Mouse (Mus musculus) small intestine, adult 2 months (tissue): Measurements from ENCODE around the gene Tdrd3. TPM values are rescaled to one million over a fixed set of nuclear protein-coding genes. Genes with fewer than 3 reads are reported as not detected.

ENCODE experiments used
- H3K27ac ChIP-seq: fragments of 200-500 bp; 2 replicates; pipeline ENCODE4 v1.5.1; 2012; ENCODE audit warnings: low read depth, low read length, control low read depth, inconsistent platforms; ENCODE audit not compliant: insufficient read depth
- H3K27me3 ChIP-seq: fragments of 200-500 bp; 2 replicates; pipeline ENCODE4 v1.6.1; 2012; ENCODE audit warnings: mild to moderate bottlenecking, moderate library complexity, low read length, inconsistent platforms; ENCODE audit not compliant: control insufficient read depth, insufficient read depth
- H3K36me3 ChIP-seq: fragments of 200-500 bp; 2 replicates; pipeline ENCODE4 v1.6.1; 2012; ENCODE audit warnings: mild to moderate bottlenecking, low read length, control low read depth, inconsistent platforms; ENCODE audit not compliant: control insufficient read depth, insufficient read depth
- H3K4me1 ChIP-seq: fragments of 200-500 bp; 2 replicates; pipeline ENCODE4 v1.6.1; 2012; ENCODE audit warnings: low read length, inconsistent platforms, mixed read lengths; ENCODE audit not compliant: control insufficient read depth, insufficient read depth, insufficient read length
- H3K4me3 ChIP-seq: fragments of 200-500 bp; 2 replicates; pipeline ENCODE4 v1.5.1; 2012; ENCODE audit warnings: low read depth, mild to moderate bottlenecking, control low read depth, inconsistent platforms, low read length, moderate library complexity
- CTCF ChIP-seq: fragments of 200-500 bp; IDR thresholded peaks from 2 replicates; pipeline ENCODE4 v1.5.1; 2012; ENCODE audit warnings: low read depth, mild to moderate bottlenecking, control low read depth, inconsistent platforms, low read length, moderate library complexity, mixed read lengths; ENCODE audit not compliant: insufficient replicate concordance, insufficient read length; ENCODE audit errors: extremely low read depth
- POLR2A ChIP-seq: fragments of 200-500 bp; IDR thresholded peaks from 2 replicates; pipeline ENCODE4 v1.6.1; 2012; ENCODE audit warnings: low read depth, mild to moderate bottlenecking, control low read depth, inconsistent platforms, low read length, moderate library complexity
- WGBS: fragments of 180-500 bp; shearing (Covaris S2); methylation state at CpG from one replicate; pipeline ENCODE4 v1.1.7; 2018; 5-methylcytosine and 5-hydroxymethylcytosine counted together
- polyA plus RNA-seq: library from polyadenylated mRNA; depleted of rRNA; stranded (reverse); fragments of >200 nt; gene quantifications from 2 replicates; pipeline ENCODE4 v1.2.3, GENCODE M21; 2012

Gene Tdrd3
- polyA plus RNA-seq, 1 experiment: 0.53 TPM

GRCm38 (mm10) chr14:87517381-87517780, 100.9 kb downstream of the Tdrd3 start:
- no peak overlapping the region for H3K4me3 ChIP-seq
- 0 out of 2 replicates have a peak, but pooled peaks cover 6% of the 10 kb centered on the region for H3K36me3 ChIP-seq
- H3K27ac ChIP-seq: no peak overlapping the region
- no peaks in the 10 kb centered on the region for H3K4me1 ChIP-seq
- TF ChIP-seq POLR2A: no peak
- no peak for TF ChIP-seq CTCF
- H3K27me3 ChIP-seq: no peaks in the 10 kb centered on the region
- 92% methylated on average over 4 of the region's 4 CpGs for WGBS

- TF ChIP-seq POLR2A (no peak), CTCF (no peak)
- Histone ChIP-seq H3K4me3 (no peak overlapping the region), H3K27me3 (no peaks in the 10 kb centered on the region), H3K4me1 (no peaks in the 10 kb centered on the region), H3K27ac (no peak overlapping the region), H3K36me3 (no peaks in the 10 kb centered on the region)
- WGBS: 94% methylated on average over 8 of the region's 8 CpGs
Observed at GRCm38 (mm10) chr14:87531847-87532246, 115.4 kb downstream of the Tdrd3 start.

GRCm38 (mm10) chr14:87537127-87537819, 120.8 kb downstream of the Tdrd3 start:
- H3K4me1 ChIP-seq: no peaks in the 10 kb centered on the region
- TF ChIP-seq POLR2A (no peak), CTCF (no peak)
- H3K27ac ChIP-seq: no peak overlapping the region
- H3K36me3 ChIP-seq: peaks cover 3% of the 10 kb centered on the region; the same call in 1 of the 2 replicates
- no peaks in the 10 kb centered on the region for H3K27me3 ChIP-seq
- WGBS: 89% methylated on average over 4 of the region's 4 CpGs
- H3K4me3 ChIP-seq: no peak overlapping the region

- Histone ChIP-seq H3K4me3 (no peak overlapping the region), H3K27me3 (no peaks in the 10 kb centered on the region), H3K4me1 (no peaks in the 10 kb centered on the region), H3K36me3 (0 out of 2 replicates have a peak, but pooled peaks cover 3% of the 10 kb centered on the region), H3K27ac (no peak overlapping the region)
- WGBS: 78% methylated on average over 6 of the region's 6 CpGs
- TF ChIP-seq POLR2A (no peak), CTCF (no peak)
Observed at GRCm38 (mm10) chr14:87549986-87550385, 133.5 kb downstream of the Tdrd3 start.

- Histone ChIP-seq H3K4me3 (no peak overlapping the region), H3K27me3 (no peaks in the 10 kb centered on the region), H3K36me3 (no peaks in the 10 kb centered on the region), H3K4me1 (no peaks in the 10 kb centered on the region), H3K27ac (no peak overlapping the region)
- TF ChIP-seq CTCF: no peak
- TF ChIP-seq POLR2A: no peak
- WGBS: 71% methylated on average over 3 of the region's 3 CpGs
Observed at GRCm38 (mm10) chr14:87552211-87552610, 135.8 kb downstream of the Tdrd3 start.

GRCm38 (mm10) chr14:87563841-87564240, 147.4 kb downstream of the Tdrd3 start:
- Histone ChIP-seq H3K4me3 (no peak overlapping the region), H3K36me3 (no peaks in the 10 kb centered on the region), H3K4me1 (no peaks in the 10 kb centered on the region), H3K27me3 (no peaks in the 10 kb centered on the region), H3K27ac (no peak overlapping the region)
- 63% methylated on average over 9 of the region's 9 CpGs for WGBS
- no peak for TF ChIP-seq CTCF
- no peak for TF ChIP-seq POLR2A

GRCm38 (mm10) chr14:87566211-87566610, 149.8 kb downstream of the Tdrd3 start:
- Histone ChIP-seq H3K4me3 (no peak overlapping the region), H3K27ac (no peak overlapping the region), H3K27me3 (no peaks in the 10 kb centered on the region), H3K36me3 (no peaks in the 10 kb centered on the region), H3K4me1 (no peaks in the 10 kb centered on the region)
- 34% methylated on average over 7 of the region's 7 CpGs for WGBS
- TF ChIP-seq POLR2A (no peak), CTCF (no peak)
